In the genomic region with DNA sequence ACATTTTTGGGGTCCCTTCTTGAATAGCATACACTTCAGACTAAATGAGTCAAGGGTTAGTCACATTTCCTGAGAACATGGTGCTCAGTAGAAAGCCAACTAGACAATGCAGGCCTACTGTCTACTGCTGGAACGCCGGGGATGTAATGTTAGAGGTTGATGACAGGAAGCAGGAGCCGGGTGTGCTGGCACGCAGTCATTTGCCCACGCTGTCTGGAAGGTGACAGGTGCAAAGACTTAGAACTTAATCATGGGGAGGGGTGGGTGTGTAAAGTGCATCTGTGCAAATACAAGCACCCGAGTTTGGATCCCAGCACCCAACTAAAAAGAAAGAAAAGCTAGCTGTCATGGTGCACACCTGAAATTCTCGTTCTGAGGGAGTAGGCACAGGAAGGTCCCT, we compare ENCODE assay signal across 26 mouse cellular contexts.
"Had no signal": no experiment of that assay in that cellular context is flagged by ENCODE, and none has a peak within 500 bp of the region (broad histone marks: within the 10 kb centered on the region; RNA-seq: fewer than 3 reads in every experiment).

No protein-coding gene starts in this region.

- H3K9me3 ChIP-seq: embryonic facial prominence, embryonic 10.5 days; embryonic facial prominence, embryonic 12.5 days; embryonic facial prominence, embryonic 13.5 days; embryonic facial prominence, embryonic 15.5 days; forebrain, embryonic 10.5 days; forebrain, embryonic 12.5 days; forebrain, embryonic 13.5 days had no signal

- H3K27ac ChIP-seq: embryonic facial prominence, embryonic 10.5 days; embryonic facial prominence, embryonic 12.5 days; embryonic facial prominence, embryonic 13.5 days; embryonic facial prominence, embryonic 15.5 days; forebrain, embryonic 10.5 days; forebrain, embryonic 12.5 days; forebrain, embryonic 13.5 days; gastrocnemius, adult 2 months; heart, adult 2 months had no signal

- H3K36me3 ChIP-seq: embryonic facial prominence, embryonic 12.5 days had no signal

- H3K27me3 ChIP-seq: embryonic facial prominence, embryonic 12.5 days; embryonic facial prominence, embryonic 13.5 days; embryonic facial prominence, embryonic 15.5 days; forebrain, embryonic 12.5 days; forebrain, embryonic 13.5 days had no signal

- H3K9ac ChIP-seq: embryonic facial prominence, embryonic 12.5 days; embryonic facial prominence, embryonic 13.5 days; embryonic facial prominence, embryonic 15.5 days; forebrain, embryonic 12.5 days; forebrain, embryonic 13.5 days; forebrain, postnatal 0 days had no signal

- H3K4me1 ChIP-seq: embryonic facial prominence, embryonic 10.5 days; embryonic facial prominence, embryonic 12.5 days; embryonic facial prominence, embryonic 13.5 days; embryonic facial prominence, embryonic 15.5 days; forebrain, embryonic 10.5 days; forebrain, embryonic 12.5 days; forebrain, embryonic 13.5 days had no signal

- H3K4me2 ChIP-seq: embryonic facial prominence, embryonic 12.5 days; embryonic facial prominence, embryonic 13.5 days; embryonic facial prominence, embryonic 15.5 days; forebrain, embryonic 12.5 days; forebrain, embryonic 13.5 days had no signal

- DNase-seq: cerebellum, adult 9-10 months; cerebellum, adult 9-11 months; cerebellum, postnatal 10 days; cerebellum, postnatal 14 days; cerebellum, postnatal 25 days; cerebellum, postnatal 36 days; embryo, embryonic 11 days; forebrain, postnatal 0 days; gastrocnemius, adult 2 months; gastrocnemius, postnatal 10 days; gastrocnemius, postnatal 14 days; gastrocnemius, postnatal 25 days; gastrocnemius, postnatal 36 days; heart, adult 11 months; heart, adult 18-20 months; heart, adult 2 months had no signal

- ATAC-seq: forebrain, embryonic 13.5 days; forebrain, embryonic 14.5 days; forebrain, embryonic 16.5 days; forebrain, postnatal 0 days had no signal

- H3K4me3 ChIP-seq: embryonic facial prominence, embryonic 10.5 days; embryonic facial prominence, embryonic 12.5 days; embryonic facial prominence, embryonic 13.5 days; embryonic facial prominence, embryonic 15.5 days; erythroblast, embryonic 14.5 days; forebrain, embryonic 10.5 days; forebrain, embryonic 12.5 days; forebrain, embryonic 13.5 days; gastrocnemius, adult 2 months; heart, adult 2 months had no signal
